Mouse (Mus musculus): ENCODE results near the gene Farsa. TPM values are rescaled to one million over a fixed set of nuclear protein-coding genes. Genes with fewer than 3 reads are reported as not detected.

The Farsa gene
- total and polyA plus RNA-seq, 3 experiments, result 39.6 to 182 (median 152) TPM

DNA sequence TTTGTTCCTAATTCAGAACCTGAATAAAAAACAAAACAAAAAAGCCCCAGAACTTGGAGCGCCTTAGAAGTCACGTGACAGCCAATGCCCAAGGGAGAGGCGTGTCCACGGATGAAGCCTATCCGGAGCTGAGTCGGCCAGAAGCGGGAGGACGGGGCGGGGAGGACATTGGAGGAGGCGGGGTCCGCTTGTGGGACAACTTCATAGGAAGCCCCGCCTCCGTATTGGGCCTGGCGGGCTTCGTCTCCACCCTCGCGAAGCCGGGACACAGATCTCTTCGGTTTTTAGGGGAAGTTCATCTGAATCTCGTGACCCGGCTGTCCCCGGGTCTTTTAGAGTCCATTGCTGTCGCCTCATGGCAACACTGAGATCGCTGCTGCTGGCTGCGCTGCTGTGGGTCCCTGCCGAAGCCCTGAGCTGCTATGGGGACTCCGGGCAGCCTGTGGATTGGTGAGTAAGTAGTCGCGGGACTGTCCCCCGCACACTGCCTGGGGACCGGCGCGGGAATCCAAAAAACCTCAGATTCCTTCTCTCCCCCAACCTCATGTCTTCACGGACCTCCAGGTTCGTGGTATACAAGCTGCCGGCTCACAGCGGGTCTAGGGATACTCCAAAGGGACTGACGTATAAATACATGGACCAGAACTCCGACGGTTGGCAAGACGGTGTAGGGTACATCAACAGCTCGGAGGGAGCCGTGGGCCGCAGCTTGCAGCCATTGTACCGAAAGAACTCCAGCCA is 51.8 kb downstream of the Farsa start, which contains the start of gene Dnase2a:
Gene Dnase2a, plus strand, starts transcription at position 140 of the 741 bp plus-strand sequence.
- Histone ChIP-seq H3K4me1 (ENCODE audit: insufficient read depth, low read depth, low read length) (peaks cover 74% of the 10 kb centered on the region), H3K9me3 (replicated peaks) (no peaks in the 10 kb centered on the region), H3K36me3 (replicated peaks) (peaks cover 77% of the 10 kb centered on the region), H3K27me3 (ENCODE audit: insufficient read depth, low read length) (no peaks in the 10 kb centered on the region), H3K4me3 (ENCODE audit: low read depth, low read length) (peak within 1 kb of the TSS; percentile 74)
- peak; percentile 94 for DNase-seq (ENCODE audit: low spot score)
- peak; percentile 89 for ATAC-seq (ENCODE audit: extremely low read depth, insufficient number of reproducible peaks, low FRiP score, poor library complexity, severe bottlenecking)
- TF ChIP-seq CTCF (IDR thresholded peaks at IDR 0.05; ENCODE audit: low read depth, low read length) (no peak), POLR2AphosphoS5 (IDR thresholded peaks at IDR 0.05; ENCODE audit: insufficient replicate concordance, low read depth, low read length) (no peak), TAL1 (conservative IDR thresholded peaks at IDR 0.05; ENCODE audit: low read depth, low read length) (no peak), GATA2 (IDR thresholded peaks at IDR 0.05; ENCODE audit: borderline replicate concordance, low read depth, low read length) (no peak), GATA1 (IDR thresholded peaks at IDR 0.05; ENCODE audit: borderline replicate concordance, low read length) (no peak)

DNA sequence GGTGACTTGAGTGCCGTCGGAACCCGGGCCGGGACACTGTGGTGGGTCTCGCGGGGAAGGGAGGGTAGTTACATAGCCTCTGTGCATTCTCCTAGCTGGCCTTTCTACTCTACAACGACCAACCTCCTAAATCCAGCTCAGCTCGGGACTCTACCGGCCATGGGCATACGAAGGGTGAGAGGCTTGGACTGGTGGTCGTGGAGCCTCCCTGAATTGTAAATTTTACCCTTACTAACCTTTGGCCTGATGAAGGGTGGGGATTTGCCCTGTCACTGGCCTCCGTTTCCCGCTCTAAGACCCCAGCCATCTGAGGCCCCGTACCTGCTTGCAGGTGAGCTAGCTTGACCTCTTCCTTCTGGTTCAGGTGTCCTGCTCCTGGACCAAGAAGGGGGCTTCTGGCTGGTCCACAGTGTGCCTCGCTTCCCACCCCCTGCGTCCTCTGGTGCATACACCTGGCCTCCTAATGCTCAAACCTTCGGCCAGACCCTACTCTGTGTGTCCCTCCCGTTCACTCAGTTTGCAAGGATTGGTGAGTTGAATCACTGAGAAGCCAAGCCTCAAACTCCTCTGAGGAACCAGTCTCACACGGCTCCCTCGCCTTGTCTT is 52.5 kb downstream of the Farsa start:
- Histone ChIP-seq H3K9me3 (replicated peaks) (no peaks in the 10 kb centered on the region), H3K4me3 (ENCODE audit: low read depth, low read length) (peak overlapping the region; percentile 74), H3K36me3 (replicated peaks) (peaks cover 76% of the 10 kb centered on the region), H3K4me1 (ENCODE audit: insufficient read depth, low read depth, low read length) (peaks cover 74% of the 10 kb centered on the region), H3K27me3 (ENCODE audit: insufficient read depth, low read length) (no peaks in the 10 kb centered on the region)
- TF ChIP-seq POLR2AphosphoS5 (IDR thresholded peaks at IDR 0.05; ENCODE audit: insufficient replicate concordance, low read depth, low read length), result peak; percentile 65; the same call in 1 of the 2 replicates
- TF ChIP-seq GATA1 (IDR thresholded peaks at IDR 0.05; ENCODE audit: borderline replicate concordance, low read length), result no peak
- no peak for TF ChIP-seq CTCF (IDR thresholded peaks at IDR 0.05; ENCODE audit: low read depth, low read length)
- TF ChIP-seq GATA2 (IDR thresholded peaks at IDR 0.05; ENCODE audit: borderline replicate concordance, low read depth, low read length), result no peak
- ATAC-seq (ENCODE audit: extremely low read depth, insufficient number of reproducible peaks, low FRiP score, poor library complexity, severe bottlenecking) (no peak), DNase-seq (ENCODE audit: low spot score) (no peak)

DNA sequence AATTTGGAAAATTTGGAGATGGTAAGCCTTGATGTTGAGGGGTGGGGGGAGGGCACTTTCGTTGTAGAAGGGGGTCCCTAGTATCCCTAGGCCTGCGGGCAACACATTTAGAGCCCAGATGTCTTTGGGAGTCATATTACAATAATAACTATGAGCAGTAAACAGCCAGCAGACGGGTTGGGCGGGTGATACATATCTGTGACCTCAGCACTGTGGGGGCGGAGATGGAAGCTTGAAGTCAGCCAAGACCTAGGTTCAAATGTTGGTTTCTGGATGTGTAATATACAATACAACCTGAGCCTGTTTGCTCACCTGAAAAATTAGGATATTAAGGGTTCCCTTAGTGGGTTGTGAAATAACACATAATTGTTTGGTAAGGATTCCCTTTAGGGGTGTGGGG is 53.2 kb downstream of the Farsa start:
- H3K4me1 ChIP-seq (ENCODE audit: insufficient read depth, low read depth, low read length), result peaks cover 69% of the 10 kb centered on the region
- no peaks in the 10 kb centered on the region for H3K27me3 ChIP-seq (ENCODE audit: insufficient read depth, low read length)
- ATAC-seq (ENCODE audit: extremely low read depth, insufficient number of reproducible peaks, low FRiP score, poor library complexity, severe bottlenecking), result no peak
- H3K36me3 ChIP-seq (replicated peaks), result peaks cover 71% of the 10 kb centered on the region
- no peak for TF ChIP-seq GATA2 (IDR thresholded peaks at IDR 0.05; ENCODE audit: borderline replicate concordance, low read depth, low read length)
- no peak for TF ChIP-seq GATA1 (IDR thresholded peaks at IDR 0.05; ENCODE audit: borderline replicate concordance, low read length)
- no peak for TF ChIP-seq CTCF (IDR thresholded peaks at IDR 0.05; ENCODE audit: low read depth, low read length)
- no peak for TF ChIP-seq TAL1 (conservative IDR thresholded peaks at IDR 0.05; ENCODE audit: low read depth, low read length)
- no peak for TF ChIP-seq POLR2AphosphoS5 (IDR thresholded peaks at IDR 0.05; ENCODE audit: insufficient replicate concordance, low read depth, low read length)
- peak overlapping the region; percentile 74 for H3K4me3 ChIP-seq (ENCODE audit: low read depth, low read length)
- H3K9me3 ChIP-seq (replicated peaks), result no peaks in the 10 kb centered on the region
- DNase-seq (ENCODE audit: low spot score), result peak; percentile 66

DNA sequence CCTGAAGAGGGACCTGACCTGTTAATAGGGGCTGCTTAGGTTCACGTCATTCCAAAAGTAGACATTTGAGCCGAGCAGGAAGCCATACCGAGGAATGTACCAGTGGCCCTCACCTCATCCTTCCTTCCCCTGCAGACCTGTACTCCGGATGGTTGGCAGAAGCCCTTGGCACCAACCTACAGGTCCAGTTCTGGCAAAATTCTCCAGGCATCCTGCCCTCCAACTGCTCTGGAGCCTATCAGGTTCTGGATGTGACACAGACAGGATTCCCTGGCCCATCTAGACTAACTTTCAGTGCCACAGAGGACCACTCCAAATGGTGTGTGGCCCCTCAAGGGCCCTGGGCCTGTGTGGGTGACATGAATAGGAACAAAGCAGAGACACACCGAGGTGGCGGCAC is 53.8 kb downstream of the Farsa start:
- ATAC-seq (ENCODE audit: extremely low read depth, insufficient number of reproducible peaks, low FRiP score, poor library complexity, severe bottlenecking), result no peak
- Histone ChIP-seq H3K9me3 (replicated peaks) (no peaks in the 10 kb centered on the region), H3K36me3 (replicated peaks) (peaks cover 71% of the 10 kb centered on the region), H3K4me1 (ENCODE audit: insufficient read depth, low read depth, low read length) (peaks cover 69% of the 10 kb centered on the region), H3K4me3 (ENCODE audit: low read depth, low read length) (peak overlapping the region; percentile 74), H3K27me3 (ENCODE audit: insufficient read depth, low read length) (no peaks in the 10 kb centered on the region)
- DNase-seq (ENCODE audit: low spot score), result no peak
- TF ChIP-seq TAL1 (conservative IDR thresholded peaks at IDR 0.05; ENCODE audit: low read depth, low read length), result no peak
- TF ChIP-seq GATA1 (IDR thresholded peaks at IDR 0.05; ENCODE audit: borderline replicate concordance, low read length), result no peak
- TF ChIP-seq POLR2AphosphoS5 (IDR thresholded peaks at IDR 0.05; ENCODE audit: insufficient replicate concordance, low read depth, low read length), result no peak
- no peak for TF ChIP-seq GATA2 (IDR thresholded peaks at IDR 0.05; ENCODE audit: borderline replicate concordance, low read depth, low read length)
- TF ChIP-seq CTCF (IDR thresholded peaks at IDR 0.05; ENCODE audit: low read depth, low read length), result no peak

DNA sequence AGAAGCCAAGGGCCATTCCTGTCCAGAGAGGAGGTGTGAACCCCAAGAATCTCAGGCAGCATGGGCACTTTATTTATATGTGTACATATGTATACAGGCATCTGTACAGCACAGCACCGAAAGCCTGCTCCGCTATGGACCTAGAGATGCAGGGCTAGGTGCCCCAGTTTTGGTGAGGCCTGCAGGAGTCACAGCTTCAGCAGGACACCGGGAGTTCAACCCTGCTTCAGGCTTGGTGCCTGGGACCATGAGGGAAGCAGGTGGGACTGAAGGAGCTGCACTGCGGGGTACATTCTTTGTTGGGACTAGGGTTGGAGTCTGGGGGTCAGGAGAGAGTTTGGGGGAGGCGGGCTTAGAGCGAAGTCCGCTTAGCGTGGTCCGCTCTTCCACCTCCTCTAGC is 55.1 kb downstream of the Farsa start:
- Histone ChIP-seq H3K9me3 (replicated peaks) (no peaks in the 10 kb centered on the region), H3K36me3 (replicated peaks) (peaks cover 72% of the 10 kb centered on the region), H3K4me3 (ENCODE audit: low read depth, low read length) (peak overlapping the region; percentile 73; the same call in 1 of the 2 replicates), H3K4me1 (ENCODE audit: insufficient read depth, low read depth, low read length) (peaks cover 75% of the 10 kb centered on the region), H3K27me3 (ENCODE audit: insufficient read depth, low read length) (no peaks in the 10 kb centered on the region)
- no peak for TF ChIP-seq POLR2AphosphoS5 (IDR thresholded peaks at IDR 0.05; ENCODE audit: insufficient replicate concordance, low read depth, low read length)
- no peak for TF ChIP-seq GATA2 (IDR thresholded peaks at IDR 0.05; ENCODE audit: borderline replicate concordance, low read depth, low read length)
- no peak for DNase-seq (ENCODE audit: low spot score)
- no peak for ATAC-seq (ENCODE audit: extremely low read depth, insufficient number of reproducible peaks, low FRiP score, poor library complexity, severe bottlenecking)

DNA sequence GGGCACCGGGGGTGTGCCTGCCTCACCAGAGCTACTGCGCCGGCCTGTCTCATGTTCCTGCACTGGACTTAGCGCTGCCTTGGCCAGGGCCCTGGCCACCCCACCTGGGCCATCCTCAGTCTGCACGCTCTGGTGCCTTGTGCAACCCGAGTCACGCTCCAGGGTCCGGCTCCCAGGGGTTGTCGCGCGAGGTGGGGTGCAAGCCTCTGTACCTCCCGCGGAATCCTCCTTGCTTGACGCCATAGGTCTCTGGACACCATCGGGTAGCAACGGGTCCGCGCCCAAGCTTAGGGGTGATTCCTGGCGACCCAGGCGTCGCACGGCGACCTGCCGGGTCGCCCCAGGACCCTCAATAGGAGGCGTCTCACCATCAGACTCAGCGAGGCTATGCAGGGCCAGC is 55.6 kb downstream of the Farsa start:
- Histone ChIP-seq H3K27me3 (ENCODE audit: insufficient read depth, low read length) (no peaks in the 10 kb centered on the region), H3K36me3 (replicated peaks) (peaks cover 72% of the 10 kb centered on the region), H3K9me3 (replicated peaks) (no peaks in the 10 kb centered on the region), H3K4me1 (ENCODE audit: insufficient read depth, low read depth, low read length) (peaks cover 70% of the 10 kb centered on the region), H3K4me3 (ENCODE audit: low read depth, low read length) (peak overlapping the region; percentile 73; the same call in 1 of the 2 replicates)
- ATAC-seq (ENCODE audit: extremely low read depth, insufficient number of reproducible peaks, low FRiP score, poor library complexity, severe bottlenecking) (no peak), DNase-seq (ENCODE audit: low spot score) (no peak)
- TF ChIP-seq GATA1 (IDR thresholded peaks at IDR 0.05; ENCODE audit: borderline replicate concordance, low read length), result no peak
- TF ChIP-seq CTCF (IDR thresholded peaks at IDR 0.05; ENCODE audit: low read depth, low read length), result no peak
- TF ChIP-seq POLR2AphosphoS5 (IDR thresholded peaks at IDR 0.05; ENCODE audit: insufficient replicate concordance, low read depth, low read length), result no peak
- no peak for TF ChIP-seq GATA2 (IDR thresholded peaks at IDR 0.05; ENCODE audit: borderline replicate concordance, low read depth, low read length)
- no peak for TF ChIP-seq TAL1 (conservative IDR thresholded peaks at IDR 0.05; ENCODE audit: low read depth, low read length)
